Mouse (Mus musculus) bone marrow macrophage, adult 2 months (primary cell): Measurements from ENCODE around the gene Zpbp2.

Experiments used
- CTCF ChIP-seq: IDR thresholded peaks from 2 replicates; pipeline ENCODE4 v1.5.1; 2012; ENCODE audit warnings: low read depth, mild to moderate bottlenecking, low read length, moderate library complexity
- POLR2A ChIP-seq: IDR thresholded peaks from 2 replicates; pipeline ENCODE4 v1.6.1; 2012; ENCODE audit warnings: mild to moderate bottlenecking, low read depth, low read length, borderline replicate concordance

DNA sequence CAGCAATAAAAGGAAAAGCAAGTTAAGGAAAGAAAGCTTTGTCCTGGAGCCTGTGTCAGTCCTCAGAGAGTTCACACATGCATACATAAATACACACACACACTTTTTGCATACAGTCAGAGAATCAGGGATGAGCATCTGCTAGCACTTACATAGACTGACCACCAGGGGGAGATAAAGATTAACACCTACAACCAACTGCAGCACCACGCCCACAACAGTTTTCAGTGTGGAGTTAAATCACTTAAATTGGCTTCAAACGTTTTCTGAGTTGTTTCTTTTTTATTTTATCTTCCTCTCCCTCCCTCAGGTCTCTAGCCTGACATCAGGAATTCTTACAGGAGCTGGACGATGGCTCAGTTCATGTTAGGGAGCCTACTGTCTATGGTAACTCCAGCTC, 55.9 kb downstream of the Zpbp2 start:
- TF ChIP-seq CTCF (no peak), POLR2A (no peak)
